Comparison of ENCODE assay signal across 7 mouse cellular contexts in genomic region chr11:50850989-50851601, GRCm38 (mm10). TPM values are rescaled to one million over a fixed set of nuclear protein-coding genes. Genes with fewer than 3 reads are reported as not detected.
A peak's percentile ranks its signal among the peaks of the same experiment; 100 is the strongest.
DNase-seq lines count a peak whose midpoint lies in the region; ATAC-seq and TF ChIP-seq lines count a peak whose summit lies in the region.

No protein-coding gene starts in this region.

- TF ChIP-seq EP300 in lung, postnatal 0 days (IDR thresholded peaks at IDR 0.05) = no peak

- no peaks in the 10 kb centered on the region for H3K9me3 ChIP-seq in lung, postnatal 0 days (ENCODE audit: low read length)
- H3K9me3 ChIP-seq in heart, embryonic 16.5 days (replicated peaks; ENCODE audit: control insufficient read depth, low read length) = peaks cover 4% of the 10 kb centered on the region; the same call in 1 of the 2 replicates
- no peaks in the 10 kb centered on the region; the same call in 1 of the 2 replicates for H3K9me3 ChIP-seq in limb, embryonic 14.5 days (ENCODE audit: control insufficient read depth, low read length)

- no peak overlapping the region for H3K27ac ChIP-seq in lung, postnatal 0 days (ENCODE audit: low read length)
- H3K27ac ChIP-seq in brown adipose tissue, adult 24 weeks (replicated peaks; ENCODE audit: low read depth, low read length) = no peak overlapping the region
- H3K27ac ChIP-seq in heart, embryonic 16.5 days (ENCODE audit: low read length) = no peak overlapping the region
- no peak overlapping the region for H3K27ac ChIP-seq in limb, embryonic 14.5 days (replicated peaks; ENCODE audit: low read depth, low read length)

- DNase-seq in lung, postnatal 0 days (ENCODE audit: low spot score) = no peak
- DNase-seq in lung, postnatal 14 days = no peak
- no peak for DNase-seq in limb, embryonic 14.5 days (ENCODE audit: low spot score)
- peak; percentile 51 for DNase-seq in retina, postnatal 1 day
- DNase-seq in layer of hippocampus, postnatal 14 days (ENCODE audit: low spot score in 2 of 2) = no peak

- H3K4me3 ChIP-seq in lung, postnatal 0 days (ENCODE audit: low read depth, low read length) = peak overlapping the region; percentile 31
- H3K4me3 ChIP-seq in brown adipose tissue, adult 24 weeks (ENCODE audit: insufficient read depth, low read depth, low read length) = peak overlapping the region; percentile 32
- peak overlapping the region; percentile 55 for H3K4me3 ChIP-seq in heart, embryonic 16.5 days (ENCODE audit: low read length)
- peak overlapping the region; percentile 42 for H3K4me3 ChIP-seq in limb, embryonic 14.5 days (replicated peaks; ENCODE audit: low read length)

- ATAC-seq in lung, postnatal 0 days = no peak
- no peak; the same call in 1 of the 2 replicates for ATAC-seq in heart, embryonic 16.5 days (replicated peaks; ENCODE audit: extremely low read depth, insufficient read depth, low FRiP score)
- no peak for ATAC-seq in limb, embryonic 14.5 days (ENCODE audit: low FRiP score, low read depth)

- no peak overlapping the region for H3K9ac ChIP-seq in lung, postnatal 0 days (replicated peaks; ENCODE audit: low read depth)
- H3K9ac ChIP-seq in heart, embryonic 16.5 days (ENCODE audit: low read length) = peak overlapping the region; percentile 38; the same call in 1 of the 2 replicates
- H3K9ac ChIP-seq in limb, embryonic 14.5 days (ENCODE audit: low read depth, low read length, severe bottlenecking) = peak overlapping the region; percentile 41

- peaks cover 28% of the 10 kb centered on the region for H3K27me3 ChIP-seq in lung, postnatal 0 days (replicated peaks; ENCODE audit: insufficient read depth, low read length)
- peaks cover 52% of the 10 kb centered on the region for H3K27me3 ChIP-seq in heart, embryonic 16.5 days (ENCODE audit: control insufficient read depth, insufficient read depth, low read length)
- H3K27me3 ChIP-seq in limb, embryonic 14.5 days (ENCODE audit: control insufficient read depth, insufficient read depth, low read length) = peaks cover 62% of the 10 kb centered on the region

- no peaks in the 10 kb centered on the region for H3K36me3 ChIP-seq in lung, postnatal 0 days (ENCODE audit: insufficient read depth, low read length)
- no peaks in the 10 kb centered on the region for H3K36me3 ChIP-seq in heart, embryonic 16.5 days (ENCODE audit: control insufficient read depth, insufficient read depth)
- H3K36me3 ChIP-seq in limb, embryonic 14.5 days (ENCODE audit: control insufficient read depth, insufficient read depth, low read length) = no peaks in the 10 kb centered on the region

- TF ChIP-seq CTCF in lung, postnatal 0 days (IDR thresholded peaks at IDR 0.05) = no peak

- H3K4me1 ChIP-seq in lung, postnatal 0 days (ENCODE audit: insufficient read depth, low read depth, low read length) = peaks cover 5% of the 10 kb centered on the region
- H3K4me1 ChIP-seq in brown adipose tissue, adult 24 weeks (ENCODE audit: control insufficient read depth, insufficient read depth, insufficient read length, low read length) = peaks cover 2% of the 10 kb centered on the region; the same call in 1 of the 2 replicates
- H3K4me1 ChIP-seq in heart, embryonic 16.5 days (ENCODE audit: control insufficient read depth, insufficient read depth, low read length) = peaks cover 12% of the 10 kb centered on the region
- H3K4me1 ChIP-seq in limb, embryonic 14.5 days (ENCODE audit: control insufficient read depth, insufficient read depth, low read length) = peaks cover 5% of the 10 kb centered on the region

- peak overlapping the region; percentile 57 for H3K4me2 ChIP-seq in lung, postnatal 0 days (replicated peaks; ENCODE audit: low read depth, low read length)
- H3K4me2 ChIP-seq in heart, embryonic 16.5 days (ENCODE audit: low read depth, low read length) = peak overlapping the region; percentile 71
- H3K4me2 ChIP-seq in limb, embryonic 14.5 days (replicated peaks; ENCODE audit: low read depth, low read length, severe bottlenecking) = peak overlapping the region; percentile 88

- WGBS in lung, postnatal 0 days = under 1% methylated on average over 60 of the region's 72 CpGs
- WGBS in heart, embryonic 16.5 days = under 1% methylated on average over 69 of the region's 72 CpGs
- WGBS in limb, embryonic 14.5 days = under 1% methylated on average over 61 of the region's 72 CpGs

- no peak for TF ChIP-seq POLR2A in limb, embryonic 14.5 days (IDR thresholded peaks at IDR 0.05; ENCODE audit: borderline replicate concordance, extremely low read depth, insufficient read depth, insufficient read length)

RNA-seq across cellular contexts. Expression of gene Grm6, which starts 0.6 kb away (rescaled TPM):
- 0.10 and 0.17 TPM in 2 replicates for polyA plus RNA-seq in lung, postnatal 0 days (2015; fragmentation: Nextera tagmentation; extraction: Ambion mirVana)
- not detected in 2 replicates for polyA plus RNA-seq in brown adipose tissue, adult 24 weeks (2012; ENCODE audit: insufficient read depth, insufficient read length, missing spikeins)
- not detected in 2 replicates for polyA plus RNA-seq in heart, embryonic 16.5 days (2015; fragmentation: Nextera tagmentation; extraction: Ambion mirVana)
- polyA plus RNA-seq in limb, embryonic 14.5 days (2012; rRNA removed) = 0.60 and 0.88 TPM in 2 replicates
- polyA plus RNA-seq in limb, embryonic 14.5 days (2014; fragmentation: Nextera tagmentation; extraction: Ambion mirVana) = 0.17 TPM in 2 replicates
- not detected for total RNA-seq in layer of hippocampus, postnatal 14 days (2021)

RNA-seq across cellular contexts. Expression of gene Zfp879, which starts 9.7 kb away (rescaled TPM):
- polyA plus RNA-seq in lung, postnatal 0 days (2015; fragmentation: Nextera tagmentation; extraction: Ambion mirVana) = 0.43 and 0.51 TPM in 2 replicates
- polyA plus RNA-seq in brown adipose tissue, adult 24 weeks (2012; ENCODE audit: insufficient read depth, insufficient read length, missing spikeins) = 0.71 and 1.1 TPM in 2 replicates
- 0.35 and 0.72 TPM in 2 replicates for polyA plus RNA-seq in heart, embryonic 16.5 days (2015; fragmentation: Nextera tagmentation; extraction: Ambion mirVana)
- polyA plus RNA-seq in limb, embryonic 14.5 days (2012; rRNA removed) = 0.88 and 0.89 TPM in 2 replicates
- polyA plus RNA-seq in limb, embryonic 14.5 days (2014; fragmentation: Nextera tagmentation; extraction: Ambion mirVana) = 0.55 and 0.66 TPM in 2 replicates
- 1 to 10 TPM; 3.1 to 4.4 TPM for total RNA-seq in layer of hippocampus, postnatal 14 days (2021)

RNA-seq across cellular contexts. Expression of gene Zfp354c, which starts 23.6 kb away (rescaled TPM):
- 4.2 and 4.7 TPM in 2 replicates for polyA plus RNA-seq in lung, postnatal 0 days (2015; fragmentation: Nextera tagmentation; extraction: Ambion mirVana)
- polyA plus RNA-seq in brown adipose tissue, adult 24 weeks (2012; ENCODE audit: insufficient read depth, insufficient read length, missing spikeins) = 1.3 and 1.8 TPM in 2 replicates
- 9.6 and 11.4 TPM in 2 replicates for polyA plus RNA-seq in heart, embryonic 16.5 days (2015; fragmentation: Nextera tagmentation; extraction: Ambion mirVana)
- polyA plus RNA-seq in limb, embryonic 14.5 days (2012; rRNA removed) = 31.7 and 33.8 TPM in 2 replicates
- polyA plus RNA-seq in limb, embryonic 14.5 days (2014; fragmentation: Nextera tagmentation; extraction: Ambion mirVana) = 57.4 and 65.5 TPM in 2 replicates
- total RNA-seq in layer of hippocampus, postnatal 14 days (2021) = 10 to 100 TPM; 46.4 to 51.7 TPM

RNA-seq across cellular contexts. Expression of gene Zfp454, which starts 36.4 kb away (rescaled TPM):
- 1.9 and 2.0 TPM in 2 replicates for polyA plus RNA-seq in lung, postnatal 0 days (2015; fragmentation: Nextera tagmentation; extraction: Ambion mirVana)
- polyA plus RNA-seq in brown adipose tissue, adult 24 weeks (2012; ENCODE audit: insufficient read depth, insufficient read length, missing spikeins) = 0.75 and 1.6 TPM in 2 replicates
- polyA plus RNA-seq in heart, embryonic 16.5 days (2015; fragmentation: Nextera tagmentation; extraction: Ambion mirVana) = 2.4 and 2.5 TPM in 2 replicates
- polyA plus RNA-seq in limb, embryonic 14.5 days (2012; rRNA removed) = 6.6 and 7.2 TPM in 2 replicates
- polyA plus RNA-seq in limb, embryonic 14.5 days (2014; fragmentation: Nextera tagmentation; extraction: Ambion mirVana) = 9.4 and 11.3 TPM in 2 replicates
- total RNA-seq in layer of hippocampus, postnatal 14 days (2021) = 1 to 10 TPM; 6.1 to 6.5 TPM
